Mouse (Mus musculus): Measurements from ENCODE around the gene Cmtm5.
A peak's percentile ranks its signal among the peaks of the same experiment; 100 is the strongest.

Cmtm5 gene

GRCm38 (mm10) chr14:54935904-54936830, at the start of gene Cmtm5:
Cmtm5 (plus strand) TSS chr14:54936261.
- DNase-seq (ENCODE audit: low spot score): no peak

- no peak for DNase-seq (ENCODE audit: low spot score)
Observed at GRCm38 (mm10) chr14:54892200-54892599, 43.9 kb upstream of the Cmtm5 start, which contains the start of gene Pabpn1. Pabpn1 (plus strand) TSS chr14:54892500.

GRCm38 (mm10) chr14:54893651-54894181, 42.3 kb upstream of the Cmtm5 start:
- DNase-seq (ENCODE audit: low spot score): peak; percentile 98

- DNase-seq (ENCODE audit: low spot score): peak; percentile 48
Observed at GRCm38 (mm10) chr14:54894296-54895151, 41.5 kb upstream of the Cmtm5 start.

GRCm38 (mm10) chr14:54897445-54897844, 38.6 kb upstream of the Cmtm5 start:
- no peak for DNase-seq (ENCODE audit: low spot score)

- DNase-seq (ENCODE audit: low spot score): peak; percentile 80
Observed at GRCm38 (mm10) chr14:54900383-54900782, 35.7 kb upstream of the Cmtm5 start.

- DNase-seq (ENCODE audit: low spot score): no peak
Observed at GRCm38 (mm10) chr14:54903641-54904040, 32.4 kb upstream of the Cmtm5 start.

GRCm38 (mm10) chr14:54908682-54909081, 27.4 kb upstream of the Cmtm5 start:
- no peak for DNase-seq (ENCODE audit: low spot score)

- DNase-seq (ENCODE audit: low spot score): no peak
Observed at GRCm38 (mm10) chr14:54912109-54912850, 23.8 kb upstream of the Cmtm5 start.

- no peak for DNase-seq (ENCODE audit: low spot score)
Observed at GRCm38 (mm10) chr14:54912886-54913285, 23.2 kb upstream of the Cmtm5 start, which contains the start of gene Slc22a17. Slc22a17 (minus strand) TSS chr14:54913132.

GRCm38 (mm10) chr14:54913343-54913742, 22.7 kb upstream of the Cmtm5 start:
- no peak for DNase-seq (ENCODE audit: low spot score)

- DNase-seq (ENCODE audit: low spot score): no peak
Observed at GRCm38 (mm10) chr14:54920076-54920685, 15.9 kb upstream of the Cmtm5 start.

- DNase-seq (ENCODE audit: low spot score): no peak
Observed at GRCm38 (mm10) chr14:54924641-54925348, 11.3 kb upstream of the Cmtm5 start.

- DNase-seq (ENCODE audit: low spot score): no peak
Observed at GRCm38 (mm10) chr14:54925349-54926342, 10.4 kb upstream of the Cmtm5 start, which contains the start of gene Efs. Efs (minus strand) TSS chr14:54926126.

- no peak for DNase-seq (ENCODE audit: low spot score)
Observed at GRCm38 (mm10) chr14:54926401-54927158, 9.5 kb upstream of the Cmtm5 start.

- no peak for DNase-seq (ENCODE audit: low spot score)
Observed at GRCm38 (mm10) chr14:54927296-54927695, 8.8 kb upstream of the Cmtm5 start.

- no peak for DNase-seq (ENCODE audit: low spot score)
Observed at GRCm38 (mm10) chr14:54929801-54930200, 6.3 kb upstream of the Cmtm5 start.

- no peak for DNase-seq (ENCODE audit: low spot score)
Observed at GRCm38 (mm10) chr14:54930431-54930830, 5.6 kb upstream of the Cmtm5 start.
